8 mouse cellular contexts compared by ENCODE assay signal in the genomic region with DNA sequence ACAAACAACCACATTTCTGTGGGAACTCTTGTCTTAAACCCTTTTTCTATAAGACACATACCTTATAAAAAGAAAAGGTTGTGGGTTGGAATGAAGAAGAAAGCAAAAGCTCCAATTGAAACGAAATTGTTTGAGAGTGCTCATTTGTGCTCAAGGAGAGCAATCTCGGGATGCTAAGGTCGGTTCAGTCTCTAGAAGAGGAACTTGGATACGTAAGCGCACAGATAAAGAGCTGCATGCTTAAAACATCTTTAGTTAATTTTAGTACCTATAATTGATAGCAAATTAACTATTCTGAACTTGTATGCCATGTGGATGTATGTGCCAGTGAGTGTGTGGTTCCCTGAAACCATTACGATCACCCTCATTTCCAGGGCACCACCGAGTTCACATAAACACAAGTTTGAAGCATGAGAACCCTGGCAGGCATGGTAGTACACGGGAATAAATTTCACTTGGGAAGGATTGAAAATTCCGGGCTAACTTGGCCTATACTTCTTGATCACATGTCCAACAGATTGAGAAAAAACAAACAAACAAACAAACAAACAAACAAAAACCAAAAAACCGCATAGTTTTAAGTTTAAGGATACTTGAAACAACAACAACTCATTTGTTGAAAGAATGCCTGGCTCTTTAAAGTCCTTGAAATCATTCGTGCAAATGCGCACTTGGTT. TPM values are rescaled to one million over a fixed set of nuclear protein-coding genes. Genes with fewer than 3 reads are reported as not detected.
DNase-seq lines count a peak whose midpoint lies in the region; ATAC-seq and TF ChIP-seq lines count a peak whose summit lies in the region.

No protein-coding gene starts in this region.

- DNase-seq in heart, postnatal 36 days, result no peak
- DNase-seq in CH12.LX (ENCODE audit: extremely low read depth), result peak; percentile 42
- DNase-seq in embryonic facial prominence, embryonic 14.5 days (ENCODE audit: low spot score), result no peak
- DNase-seq in stomach, postnatal 0 days (ENCODE audit: low spot score), result no peak
- DNase-seq in MN1 (ENCODE audit: low spot score), result no peak

- TF ChIP-seq EP300 in CH12.LX (IDR thresholded peaks at IDR 0.05; ENCODE audit: low read length), result no peak
- TF ChIP-seq EP300 in stomach, postnatal 0 days (optimal IDR thresholded peaks at IDR 0.05), result no peak

- in situ Hi-C loops in CH12.LX (cut with MboI; ENCODE audit: low pct_ligation_motif_present, low pct_unique_long_range_greater_than_20kb, low sequenced_read_pairs), result no loop called here

- H3K79me2 ChIP-seq in CH12.LX (replicated peaks; ENCODE audit: control insufficient read depth, extremely low read depth, insufficient read depth, poor library complexity, severe bottlenecking), result peaks cover 8% of the 10 kb centered on the region; the same call in 1 of the 2 replicates

- intact Hi-C loops in heart, postnatal 36 days (cut with DNase I), result loop anchor here (2.0 to 10.0 kb wide), 5 partner anchors 119 to 1908 kb away; a partner anchor contains a TSS

- peaks cover 14% of the 10 kb centered on the region for H3K4me1 ChIP-seq in heart, embryonic 13.5 days
- peaks cover 4 to 16% of the 10 kb centered on the region in 2 experiments for H3K4me1 ChIP-seq in CH12.LX (ENCODE audit: control insufficient read depth in 1 of 2, insufficient read depth in 2 of 2)
- peaks cover 3% of the 10 kb centered on the region; the same call in 1 of the 2 replicates for H3K4me1 ChIP-seq in embryonic facial prominence, embryonic 14.5 days (ENCODE audit: control insufficient read depth, insufficient read depth, low read length)
- H3K4me1 ChIP-seq in limb, embryonic 13.5 days, result peaks cover 11% of the 10 kb centered on the region
- no peaks in the 10 kb centered on the region for H3K4me1 ChIP-seq in stomach, postnatal 0 days (replicated peaks; ENCODE audit: control insufficient read depth, insufficient read depth)

- TF ChIP-seq RAD21 in CH12.LX (IDR thresholded peaks at IDR 0.05; ENCODE audit: low read depth, low read length), result no peak

- H3K4me3 ChIP-seq in heart, embryonic 13.5 days, result peak overlapping the region; percentile 74
- H3K4me3 ChIP-seq in CH12.LX (replicated peaks in 1 of 3; ENCODE audit: low read depth in 2 of 3, low read length in 2 of 3, poor library complexity in 1 of 3), result peak overlapping the region; percentile 55 to 70 (median 61)
- H3K4me3 ChIP-seq in embryonic facial prominence, embryonic 14.5 days (ENCODE audit: low read depth, low read length), result peak overlapping the region; percentile 69
- H3K4me3 ChIP-seq in limb, embryonic 13.5 days, result peak overlapping the region; percentile 73
- H3K4me3 ChIP-seq in stomach, postnatal 0 days (ENCODE audit: low read depth, low read length), result peak overlapping the region; percentile 59

- peak overlapping the region; percentile 98 for H3K4me2 ChIP-seq in heart, embryonic 13.5 days
- peak overlapping the region; percentile 91 for H3K4me2 ChIP-seq in CH12.LX (ENCODE audit: insufficient read depth, low read depth, poor library complexity, severe bottlenecking)
- H3K4me2 ChIP-seq in embryonic facial prominence, embryonic 14.5 days (ENCODE audit: low read depth, low read length), result peak overlapping the region; percentile 94
- peak overlapping the region; percentile 95 for H3K4me2 ChIP-seq in limb, embryonic 13.5 days (replicated peaks)
- H3K4me2 ChIP-seq in stomach, postnatal 0 days (replicated peaks; ENCODE audit: low read depth), result peak overlapping the region; percentile 67

- H3K9me3 ChIP-seq in heart, embryonic 13.5 days, result no peaks in the 10 kb centered on the region
- H3K9me3 ChIP-seq in CH12.LX (replicated peaks; ENCODE audit: low read length), result no peaks in the 10 kb centered on the region
- no peaks in the 10 kb centered on the region for H3K9me3 ChIP-seq in embryonic facial prominence, embryonic 14.5 days (ENCODE audit: control insufficient read depth, low read length)
- no peaks in the 10 kb centered on the region for H3K9me3 ChIP-seq in limb, embryonic 13.5 days
- H3K9me3 ChIP-seq in stomach, postnatal 0 days (ENCODE audit: control insufficient read depth, low read length), result no peaks in the 10 kb centered on the region

- peak overlapping the region; percentile 95 for H3K27ac ChIP-seq in heart, embryonic 13.5 days (replicated peaks)
- H3K27ac ChIP-seq in CH12.LX (ENCODE audit: insufficient read depth, low read depth), result peak overlapping the region; percentile 98
- H3K27ac ChIP-seq in embryonic facial prominence, embryonic 14.5 days (replicated peaks; ENCODE audit: low read depth, low read length), result peak overlapping the region; percentile 96
- peak overlapping the region; percentile 99 for H3K27ac ChIP-seq in limb, embryonic 13.5 days
- peak overlapping the region; percentile 92 for H3K27ac ChIP-seq in stomach, postnatal 0 days (replicated peaks)

- H3K27me3 ChIP-seq in heart, embryonic 13.5 days (replicated peaks), result no peaks in the 10 kb centered on the region
- H3K27me3 ChIP-seq in CH12.LX (replicated peaks), result no peaks in the 10 kb centered on the region
- H3K27me3 ChIP-seq in embryonic facial prominence, embryonic 14.5 days (replicated peaks; ENCODE audit: control insufficient read depth, insufficient read depth, low read length), result no peaks in the 10 kb centered on the region
- no peaks in the 10 kb centered on the region for H3K27me3 ChIP-seq in limb, embryonic 13.5 days
- no peaks in the 10 kb centered on the region for H3K27me3 ChIP-seq in stomach, postnatal 0 days (ENCODE audit: control insufficient read depth, insufficient read depth, low read length)

- H3K9ac ChIP-seq in heart, embryonic 13.5 days, result peak overlapping the region; percentile 81
- peak overlapping the region; percentile 96 for H3K9ac ChIP-seq in CH12.LX (ENCODE audit: insufficient read depth, low read depth)
- peak overlapping the region; percentile 92 for H3K9ac ChIP-seq in embryonic facial prominence, embryonic 14.5 days (ENCODE audit: low read depth, low read length)
- peak overlapping the region; percentile 69 for H3K9ac ChIP-seq in limb, embryonic 13.5 days
- peak overlapping the region; percentile 59 for H3K9ac ChIP-seq in stomach, postnatal 0 days (ENCODE audit: low read length)

- dilution Hi-C loops in CH12.LX (cut with MboI; ENCODE audit: extremely low pct_ligation_motif_present, extremely low pct_unique_long_range_greater_than_20kb, low sequenced_read_pairs), result no loop called here

- WGBS in heart, embryonic 13.5 days, result 50% methylated on average over 12 of the region's 12 CpGs
- WGBS in embryonic facial prominence, embryonic 14.5 days, result 47% methylated on average over 12 of the region's 12 CpGs
- 52% methylated on average over 12 of the region's 12 CpGs for WGBS in limb, embryonic 13.5 days
- 44% methylated on average over 12 of the region's 12 CpGs for WGBS in stomach, postnatal 0 days

- no peak for TF ChIP-seq POLR2A in CH12.LX (IDR thresholded peaks at IDR 0.05; ENCODE audit: low read depth, low read length)

- no peak for TF ChIP-seq CTCF in CH12.LX (conservative IDR thresholded peaks at IDR 0.05 in 1 of 2, IDR thresholded peaks at IDR 0.05 in 1 of 2; ENCODE audit: low read depth in 2 of 2, low read length in 2 of 2)
- TF ChIP-seq CTCF in stomach, postnatal 0 days (IDR thresholded peaks at IDR 0.05; ENCODE audit: low read depth), result no peak

- ATAC-seq in heart, embryonic 13.5 days (ENCODE audit: extremely low read depth, insufficient number of reproducible peaks, low FRiP score, low TSS enrichment), result no peak
- no peak for ATAC-seq in embryonic facial prominence, embryonic 14.5 days (ENCODE audit: low read depth)
- ATAC-seq in limb, embryonic 13.5 days (ENCODE audit: low FRiP score, low read depth), result no peak
- no peak for ATAC-seq in stomach, postnatal 0 days (ENCODE audit: low FRiP score, low TSS enrichment)
- ATAC-seq in megakaryocyte-erythroid progenitor cell, adult 5-6 weeks (replicated peaks; ENCODE audit: low FRiP score, low TSS enrichment, poor library complexity, severe bottlenecking), result no peak

- H3K36me3 ChIP-seq in heart, embryonic 13.5 days, result no peaks in the 10 kb centered on the region
- peaks cover 0 to 4% of the 10 kb centered on the region in 2 experiments for H3K36me3 ChIP-seq in CH12.LX (replicated peaks in 1 of 2; ENCODE audit: control insufficient read depth in 1 of 2, insufficient read depth in 1 of 2, low read length in 1 of 2)
- H3K36me3 ChIP-seq in embryonic facial prominence, embryonic 14.5 days (ENCODE audit: control insufficient read depth, insufficient read depth, low read length), result no peaks in the 10 kb centered on the region
- H3K36me3 ChIP-seq in limb, embryonic 13.5 days, result no peaks in the 10 kb centered on the region
- no peaks in the 10 kb centered on the region for H3K36me3 ChIP-seq in stomach, postnatal 0 days (ENCODE audit: control insufficient read depth, insufficient read depth, low read length)

RNA-seq across cellular contexts. Expression of a gene that starts 0.7 kb away (rescaled TPM):
- 1.3 and 1.5 TPM in 2 replicates for polyA plus RNA-seq in heart, embryonic 13.5 days (2015; fragmentation: Nextera tagmentation; extraction: Ambion mirVana)
- 10 to 100 TPM in 1 of 2 experiments, 1 to 10 TPM in 1; 8.9 to 11.1 TPM for total RNA-seq in heart, postnatal 36 days (2021)
- total RNA-seq in CH12.LX (2012; rRNA removed) (268 and 282 TPM in 2 replicates), CH12.LX (2014; rRNA removed) (3.4 and 4.7 TPM in 2 replicates)
- polyA plus RNA-seq in CH12.LX (2012; ENCODE audit: insufficient read length, low read depth), result 0.57 and 0.70 TPM in 2 replicates
- polyA plus RNA-seq in embryonic facial prominence, embryonic 14.5 days (2014; fragmentation: Nextera tagmentation; extraction: Ambion mirVana), result 1.5 and 2.2 TPM in 2 replicates
- 2.0 and 2.5 TPM in 2 replicates for polyA plus RNA-seq in limb, embryonic 13.5 days (2015; fragmentation: Nextera tagmentation; extraction: Ambion mirVana)
- 0.64 and 0.73 TPM in 2 replicates for polyA plus RNA-seq in stomach, postnatal 0 days (2015; fragmentation: Nextera tagmentation; extraction: Ambion mirVana)
- 26.9 and 37.8 TPM in 2 replicates for total RNA-seq in megakaryocyte-erythroid progenitor cell, adult 5-6 weeks (2014; fragmentation: Nextera tagmentation)
- total RNA-seq in megakaryocyte-erythroid progenitor cell, adult 5-6 weeks (2017), result 47.9 and 73.4 TPM in 2 replicates

RNA-seq across cellular contexts. Expression of a gene that starts 2.2 kb away (rescaled TPM):
- polyA plus RNA-seq in heart, embryonic 13.5 days (2015; fragmentation: Nextera tagmentation; extraction: Ambion mirVana), result 11.0 and 12.2 TPM in 2 replicates
- total RNA-seq in heart, postnatal 36 days (2021), result 10 to 100 TPM; 38.1 to 46.3 TPM
- total RNA-seq in CH12.LX (2012; rRNA removed), result 486 and 504 TPM in 2 replicates
- total RNA-seq in CH12.LX (2014; rRNA removed), result 12.2 and 18.3 TPM in 2 replicates
- 1.5 and 1.9 TPM in 2 replicates for polyA plus RNA-seq in CH12.LX (2012; ENCODE audit: insufficient read length, low read depth)
- 12.8 and 15.7 TPM in 2 replicates for polyA plus RNA-seq in embryonic facial prominence, embryonic 14.5 days (2014; fragmentation: Nextera tagmentation; extraction: Ambion mirVana)
- polyA plus RNA-seq in limb, embryonic 13.5 days (2015; fragmentation: Nextera tagmentation; extraction: Ambion mirVana), result 19.9 and 21.1 TPM in 2 replicates
- polyA plus RNA-seq in stomach, postnatal 0 days (2015; fragmentation: Nextera tagmentation; extraction: Ambion mirVana), result 5.9 and 9.1 TPM in 2 replicates
- total RNA-seq in megakaryocyte-erythroid progenitor cell, adult 5-6 weeks (2014; fragmentation: Nextera tagmentation), result 289 and 399 TPM in 2 replicates
- 199 and 265 TPM in 2 replicates for total RNA-seq in megakaryocyte-erythroid progenitor cell, adult 5-6 weeks (2017)

RNA-seq across cellular contexts. Expression of a gene that starts 38.8 kb away (rescaled TPM):
- polyA plus RNA-seq in heart, embryonic 13.5 days (2015; fragmentation: Nextera tagmentation; extraction: Ambion mirVana), result 54.8 and 60.0 TPM in 2 replicates
- 10 to 100 TPM; 61.5 to 67.6 TPM for total RNA-seq in heart, postnatal 36 days (2021)
- total RNA-seq in CH12.LX (2012; rRNA removed) (1,558 and 1,831 TPM in 2 replicates), CH12.LX (2014; rRNA removed) (13.8 and 27.7 TPM in 2 replicates)
- polyA plus RNA-seq in CH12.LX (2012; ENCODE audit: insufficient read length, low read depth), result 2.4 and 6.7 TPM in 2 replicates
- 74.5 and 84.0 TPM in 2 replicates for polyA plus RNA-seq in embryonic facial prominence, embryonic 14.5 days (2014; fragmentation: Nextera tagmentation; extraction: Ambion mirVana)
- polyA plus RNA-seq in limb, embryonic 13.5 days (2015; fragmentation: Nextera tagmentation; extraction: Ambion mirVana), result 126 and 130 TPM in 2 replicates
- 32.0 and 48.7 TPM in 2 replicates for polyA plus RNA-seq in stomach, postnatal 0 days (2015; fragmentation: Nextera tagmentation; extraction: Ambion mirVana)
- total RNA-seq in megakaryocyte-erythroid progenitor cell, adult 5-6 weeks (2014; fragmentation: Nextera tagmentation), result 470 and 507 TPM in 2 replicates
- total RNA-seq in megakaryocyte-erythroid progenitor cell, adult 5-6 weeks (2017), result 756 and 1,171 TPM in 2 replicates

RNA-seq across cellular contexts. Expression of a gene that starts 44.6 kb away (rescaled TPM):
- polyA plus RNA-seq in heart, embryonic 13.5 days (2015; fragmentation: Nextera tagmentation; extraction: Ambion mirVana), result 2.4 TPM in 2 replicates
- total RNA-seq in heart, postnatal 36 days (2021), result 1 to 10 TPM; 3.1 to 4.8 TPM
- 164 and 182 TPM in 2 replicates for total RNA-seq in CH12.LX (2012; rRNA removed)
- 10.3 and 13.5 TPM in 2 replicates for total RNA-seq in CH12.LX (2014; rRNA removed)
- polyA plus RNA-seq in CH12.LX (2012; ENCODE audit: insufficient read length, low read depth), result 0.65 and 0.94 TPM in 2 replicates
- 5.2 and 7.2 TPM in 2 replicates for polyA plus RNA-seq in embryonic facial prominence, embryonic 14.5 days (2014; fragmentation: Nextera tagmentation; extraction: Ambion mirVana)
- 7.8 and 8.4 TPM in 2 replicates for polyA plus RNA-seq in limb, embryonic 13.5 days (2015; fragmentation: Nextera tagmentation; extraction: Ambion mirVana)
- 1.7 and 4.2 TPM in 2 replicates for polyA plus RNA-seq in stomach, postnatal 0 days (2015; fragmentation: Nextera tagmentation; extraction: Ambion mirVana)
- total RNA-seq in megakaryocyte-erythroid progenitor cell, adult 5-6 weeks (2014; fragmentation: Nextera tagmentation), result 123 and 185 TPM in 2 replicates
- 84.0 and 189 TPM in 2 replicates for total RNA-seq in megakaryocyte-erythroid progenitor cell, adult 5-6 weeks (2017)

RNA-seq across cellular contexts. Expression of a gene that starts 46.0 kb away (rescaled TPM):
- polyA plus RNA-seq in heart, embryonic 13.5 days (2015; fragmentation: Nextera tagmentation; extraction: Ambion mirVana), result 0.60 and 0.84 TPM in 2 replicates
- 1 to 10 TPM; 2.9 to 4.6 TPM for total RNA-seq in heart, postnatal 36 days (2021)
- total RNA-seq in CH12.LX (2012; rRNA removed) (744 and 796 TPM in 2 replicates), CH12.LX (2014; rRNA removed) (9.1 and 13.2 TPM in 2 replicates)
- 0.53 TPM in 1 of 2 replicates, not detected in the other for polyA plus RNA-seq in CH12.LX (2012; ENCODE audit: insufficient read length, low read depth)
- polyA plus RNA-seq in embryonic facial prominence, embryonic 14.5 days (2014; fragmentation: Nextera tagmentation; extraction: Ambion mirVana), result 1.6 and 2.8 TPM in 2 replicates
- polyA plus RNA-seq in limb, embryonic 13.5 days (2015; fragmentation: Nextera tagmentation; extraction: Ambion mirVana), result 1.0 and 3.0 TPM in 2 replicates
- 0.67 and 0.79 TPM in 2 replicates for polyA plus RNA-seq in stomach, postnatal 0 days (2015; fragmentation: Nextera tagmentation; extraction: Ambion mirVana)
- total RNA-seq in megakaryocyte-erythroid progenitor cell, adult 5-6 weeks (2014; fragmentation: Nextera tagmentation), result 1.4 and 11.1 TPM in 2 replicates
- total RNA-seq in megakaryocyte-erythroid progenitor cell, adult 5-6 weeks (2017), result 1,263 and 1,317 TPM in 2 replicates
